Mouse (Mus musculus) splenic B cell, adult 2 months (primary cell): ENCODE data around the gene Olfr888.

Experiments used
- DNase-seq: peaks from one replicate; pipeline ENCODE4 v3.0.0-alpha.2; 2011; ENCODE audit warnings: low read depth, low spot score
- H3K27me3 ChIP-seq: 2 replicates; pipeline ENCODE4 v1.6.1; 2012; ENCODE audit warnings: mild to moderate bottlenecking, low read length, moderate library complexity, mixed read lengths; ENCODE audit not compliant: control insufficient read depth, poor library complexity, insufficient read depth, severe bottlenecking
- H3K36me3 ChIP-seq: 2 replicates; pipeline ENCODE4 v1.6.1; 2012; ENCODE audit warnings: mild to moderate bottlenecking, low read length, moderate library complexity, mixed read lengths; ENCODE audit not compliant: control insufficient read depth, poor library complexity, insufficient read depth, severe bottlenecking

Gene Olfr888

GRCm38 (mm10) chr9:38107828-38108227, at the start of gene Olfr888:
Gene Olfr888, plus strand, starts transcription at chr9:38108128.
- Histone ChIP-seq H3K36me3 (no peaks in the 10 kb centered on the region), H3K27me3 (no peaks in the 10 kb centered on the region)
- no peak for DNase-seq

- H3K36me3 ChIP-seq, result no peaks in the 10 kb centered on the region
- no peaks in the 10 kb centered on the region for H3K27me3 ChIP-seq
- no peak for DNase-seq
These were observed 46.9 kb upstream of the Olfr888 start, which contains the start of gene Olfr885 for GRCm38 (mm10) chr9:38061022-38061421. Gene Olfr885, plus strand, starts transcription at chr9:38061322.

GRCm38 (mm10) chr9:38083772-38084171, 24.2 kb upstream of the Olfr888 start, which contains the start of gene Olfr887:
Gene Olfr887, plus strand, starts transcription at chr9:38084072.
- Histone ChIP-seq H3K27me3 (no peaks in the 10 kb centered on the region), H3K36me3 (no peaks in the 10 kb centered on the region)
- no peak for DNase-seq

GRCm38 (mm10) chr9:38114898-38115297, 7.0 kb downstream of the Olfr888 start, which contains the start of gene Olfr889:
Gene Olfr889, plus strand, starts transcription at chr9:38115198.
- Histone ChIP-seq H3K36me3 (no peaks in the 10 kb centered on the region), H3K27me3 (no peaks in the 10 kb centered on the region)
- no peak for DNase-seq

- H3K27me3 ChIP-seq, result no peaks in the 10 kb centered on the region
- no peak for DNase-seq
These were observed 34.3 kb downstream of the Olfr888 start, which contains the start of gene Olfr890 for GRCm38 (mm10) chr9:38142217-38142616. Gene Olfr890, plus strand, starts transcription at chr9:38142517.

More at GRCm38 (mm10) chr9:38142217-38142616, 34.3 kb downstream of the Olfr888 start, which contains the start of gene Olfr890:
- H3K36me3 ChIP-seq, result no peaks in the 10 kb centered on the region
